Mouse (Mus musculus) CD4-positive, CD25-positive, alpha-beta regulatory T cell, adult 4 months (primary cell): ENCODE data around the gene Apex1. TPM values are rescaled to one million over a fixed set of nuclear protein-coding genes. Genes with fewer than 3 reads are reported as not detected.
"Not testable (repeated sequence)": the region's sequence is repeated elsewhere in the genome, so short reads cannot be mapped to it uniquely, and the experiment has no call there.

Source experiments
- ATAC-seq: one replicate; pipeline ENCODE4 v1.8.0; 2017
- polyA plus RNA-seq, 2 experiments: library from polyadenylated mRNA; unstranded; fragments of 100-300 nt; shearing (Covaris generic); gene quantifications; one replicate each; pipeline ENCODE4 v1.2.1; 2017

The Apex1 gene
- polyA plus RNA-seq, 2 experiments from 2014 or later, result 74.0 to 103 TPM

GRCm38 (mm10) chr14:50927366-50927765 is 2.6 kb downstream of the Apex1 start:
- no peak for ATAC-seq

GRCm38 (mm10) chr14:50929951-50930350 is 5.2 kb downstream of the Apex1 start:
- no peak for ATAC-seq

- ATAC-seq, result peak; percentile 28
These were observed 5.6 kb downstream of the Apex1 start for GRCm38 (mm10) chr14:50930377-50930753.

GRCm38 (mm10) chr14:50930754-50931492 is 6.2 kb downstream of the Apex1 start, which contains the start of the genes Pip4p1 and Pnp:
TSS of gene Pip4p1 (minus strand) at chr14:50930856.
TSS of gene Pnp (plus strand) at chr14:50931082.
- ATAC-seq, result peak; percentile 93

- peak; percentile 5 for ATAC-seq
These were observed 6.8 kb downstream of the Apex1 start for GRCm38 (mm10) chr14:50931493-50932020.

- no peak for ATAC-seq
These were observed 11.9 kb downstream of the Apex1 start for GRCm38 (mm10) chr14:50936649-50937048.

- ATAC-seq, result no peak
These were observed 13.5 kb downstream of the Apex1 start for GRCm38 (mm10) chr14:50938119-50938908.

- ATAC-seq, result peak; percentile 89
These were observed 14.2 kb downstream of the Apex1 start for GRCm38 (mm10) chr14:50938940-50939339.

- peak; percentile 92 for ATAC-seq
These were observed 19.3 kb downstream of the Apex1 start, which contains the start of gene Gm49342 for GRCm38 (mm10) chr14:50943932-50944667. TSS of gene Gm49342 (plus strand) at chr14:50944517.

- peak; percentile 83 for ATAC-seq
These were observed 19.9 kb downstream of the Apex1 start for GRCm38 (mm10) chr14:50944668-50945033.

GRCm38 (mm10) chr14:50945081-50945480 is 20.3 kb downstream of the Apex1 start:
- not testable (repeated sequence) for ATAC-seq

GRCm38 (mm10) chr14:50945526-50945925 is 20.8 kb downstream of the Apex1 start:
- ATAC-seq, result not testable (repeated sequence)

GRCm38 (mm10) chr14:50955487-50955886 is 30.7 kb downstream of the Apex1 start:
- ATAC-seq, result no peak

GRCm38 (mm10) chr14:50955942-50956508 is 31.3 kb downstream of the Apex1 start, which contains the start of gene Pnp2:
TSS of gene Pnp2 (plus strand) at chr14:50955992.
- ATAC-seq, result peak; percentile 93

- ATAC-seq, result not testable (repeated sequence)
These were observed 32.0 kb downstream of the Apex1 start for GRCm38 (mm10) chr14:50956724-50957123.

- not testable (repeated sequence) for ATAC-seq
These were observed 32.4 kb downstream of the Apex1 start for GRCm38 (mm10) chr14:50957146-50957545.

- ATAC-seq, result not testable (repeated sequence)
These were observed 33.7 kb downstream of the Apex1 start for GRCm38 (mm10) chr14:50958289-50958995.

GRCm38 (mm10) chr14:50968216-50968980 is 43.6 kb downstream of the Apex1 start:
- ATAC-seq, result no peak

GRCm38 (mm10) chr14:50969041-50969440 is 44.3 kb downstream of the Apex1 start:
- no peak for ATAC-seq
